7 mouse cellular contexts compared by ENCODE assay signal in the genomic region with DNA sequence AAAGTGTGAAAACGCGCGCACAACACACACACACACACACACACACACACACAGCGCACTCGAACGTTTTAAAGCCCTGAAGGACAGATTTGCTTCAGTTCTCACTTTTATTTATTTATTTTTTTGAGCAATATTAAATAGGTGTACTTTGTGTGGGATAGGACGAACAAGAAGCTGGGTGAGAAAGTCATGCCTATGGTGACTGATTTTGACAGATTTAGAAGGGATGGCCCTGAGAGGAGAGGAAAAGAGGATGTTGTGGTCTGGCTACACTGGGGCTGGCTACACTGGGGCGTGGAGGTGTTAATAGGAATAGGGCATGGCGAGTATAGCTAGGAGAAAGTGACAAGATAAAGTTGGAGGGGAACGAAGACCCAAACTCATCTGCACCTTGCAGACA. TPM values are rescaled to one million over a fixed set of nuclear protein-coding genes. Genes with fewer than 3 reads are reported as not detected.
A peak's percentile ranks its signal among the peaks of the same experiment; 100 is the strongest.
DNase-seq lines count a peak whose midpoint lies in the region; ATAC-seq lines count a peak whose summit lies in the region.

No protein-coding gene starts in this region.

- no peak; the same call in 1 of the 2 replicates for ATAC-seq in neural tube, embryonic 11.5 days (ENCODE audit: insufficient read depth, low FRiP score, low TSS enrichment)
- ATAC-seq in embryonic facial prominence, embryonic 15.5 days (ENCODE audit: insufficient number of reproducible peaks, low FRiP score, low TSS enrichment, low read depth) = no peak
- ATAC-seq in intestine, embryonic 15.5 days = no peak
- no peak for ATAC-seq in midbrain, embryonic 16.5 days

- H3K4me2 ChIP-seq in neural tube, embryonic 11.5 days (ENCODE audit: low read depth) = peak overlapping the region; percentile 87
- H3K4me2 ChIP-seq in embryonic facial prominence, embryonic 15.5 days (replicated peaks) = peak overlapping the region; percentile 88
- peak overlapping the region; percentile 91 for H3K4me2 ChIP-seq in intestine, embryonic 15.5 days (replicated peaks)
- H3K4me2 ChIP-seq in midbrain, embryonic 16.5 days (ENCODE audit: low read length) = peak overlapping the region; percentile 71

- DNase-seq in neural tube, embryonic 11.5 days (ENCODE audit: low spot score) = no peak
- DNase-seq in neural tube, embryonic 10.5 days (ENCODE audit: extremely low spot score, low spot score) = no peak
- DNase-seq in retina, embryonic 14.5 days (ENCODE audit: low spot score) = no peak
- DNase-seq in Muller cell, postnatal 12 days (ENCODE audit: inconsistent ontology term) = no peak

- H3K4me1 ChIP-seq in neural tube, embryonic 11.5 days (ENCODE audit: control insufficient read depth, insufficient read depth, low read length) = peaks cover 12% of the 10 kb centered on the region
- H3K4me1 ChIP-seq in embryonic facial prominence, embryonic 15.5 days = peaks cover 16% of the 10 kb centered on the region
- H3K4me1 ChIP-seq in intestine, embryonic 15.5 days (replicated peaks) = peaks cover 10% of the 10 kb centered on the region
- H3K4me1 ChIP-seq in midbrain, embryonic 16.5 days (ENCODE audit: control insufficient read depth, insufficient read depth, low read length) = peaks cover 27% of the 10 kb centered on the region

- no peaks in the 10 kb centered on the region for H3K9me3 ChIP-seq in neural tube, embryonic 11.5 days (ENCODE audit: control insufficient read depth, low read length)
- no peaks in the 10 kb centered on the region for H3K9me3 ChIP-seq in embryonic facial prominence, embryonic 15.5 days (replicated peaks)
- no peaks in the 10 kb centered on the region for H3K9me3 ChIP-seq in intestine, embryonic 15.5 days
- no peaks in the 10 kb centered on the region for H3K9me3 ChIP-seq in midbrain, embryonic 16.5 days (replicated peaks; ENCODE audit: control insufficient read depth, low read length, poor library complexity, severe bottlenecking)

- H3K4me3 ChIP-seq in neural tube, embryonic 11.5 days (ENCODE audit: low read depth, low read length) = peak overlapping the region; percentile 89
- H3K4me3 ChIP-seq in embryonic facial prominence, embryonic 15.5 days (replicated peaks) = peak overlapping the region; percentile 97
- peak overlapping the region; percentile 98 for H3K4me3 ChIP-seq in intestine, embryonic 15.5 days (replicated peaks)
- H3K4me3 ChIP-seq in midbrain, embryonic 16.5 days (ENCODE audit: low read depth, low read length) = peak overlapping the region; percentile 69

- no peak overlapping the region; the same call in 1 of the 2 replicates for H3K27ac ChIP-seq in neural tube, embryonic 11.5 days (ENCODE audit: low read depth, low read length)
- no peak overlapping the region for H3K27ac ChIP-seq in embryonic facial prominence, embryonic 15.5 days (replicated peaks)
- H3K27ac ChIP-seq in intestine, embryonic 15.5 days = peak overlapping the region; percentile 87; the same call in 1 of the 2 replicates
- peak overlapping the region; percentile 95; the same call in 1 of the 2 replicates for H3K27ac ChIP-seq in midbrain, embryonic 16.5 days (ENCODE audit: low read length)

- no peaks in the 10 kb centered on the region for H3K27me3 ChIP-seq in neural tube, embryonic 11.5 days (ENCODE audit: control insufficient read depth, insufficient read depth, low read length)
- H3K27me3 ChIP-seq in embryonic facial prominence, embryonic 15.5 days = no peaks in the 10 kb centered on the region
- no peaks in the 10 kb centered on the region for H3K27me3 ChIP-seq in intestine, embryonic 15.5 days (replicated peaks)
- H3K27me3 ChIP-seq in midbrain, embryonic 16.5 days (ENCODE audit: control insufficient read depth, insufficient read depth, low read depth, low read length) = no peaks in the 10 kb centered on the region

- H3K36me3 ChIP-seq in neural tube, embryonic 11.5 days (ENCODE audit: control insufficient read depth, insufficient read depth, low read length) = no peaks in the 10 kb centered on the region
- H3K36me3 ChIP-seq in embryonic facial prominence, embryonic 15.5 days = no peaks in the 10 kb centered on the region
- no peaks in the 10 kb centered on the region for H3K36me3 ChIP-seq in intestine, embryonic 15.5 days
- no peaks in the 10 kb centered on the region for H3K36me3 ChIP-seq in midbrain, embryonic 16.5 days (ENCODE audit: control insufficient read depth, insufficient read depth, low read length)

- peak overlapping the region; percentile 95 for H3K9ac ChIP-seq in neural tube, embryonic 11.5 days (ENCODE audit: low read length)
- H3K9ac ChIP-seq in embryonic facial prominence, embryonic 15.5 days = peak overlapping the region; percentile 95
- H3K9ac ChIP-seq in intestine, embryonic 15.5 days = peak overlapping the region; percentile 94; the same call in 1 of the 2 replicates
- H3K9ac ChIP-seq in midbrain, embryonic 16.5 days (ENCODE audit: low read depth, low read length) = peak overlapping the region; percentile 97

- 63% methylated on average over 10 of the region's 10 CpGs for WGBS in neural tube, embryonic 11.5 days
- WGBS in embryonic facial prominence, embryonic 15.5 days = 56% methylated on average over 10 of the region's 10 CpGs
- WGBS in intestine, embryonic 15.5 days = 45% methylated on average over 10 of the region's 10 CpGs
- WGBS in midbrain, embryonic 16.5 days = 55% methylated on average over 10 of the region's 10 CpGs

RNA-seq across cellular contexts. Expression of gene Tbpl1, which starts 0.4 kb away (rescaled TPM):
- polyA plus RNA-seq in neural tube, embryonic 11.5 days (2014; fragmentation: Nextera tagmentation; extraction: Ambion mirVana) = 108 and 115 TPM in 2 replicates
- polyA plus RNA-seq in embryonic facial prominence, embryonic 15.5 days (2015; fragmentation: Nextera tagmentation; extraction: Ambion mirVana) = 58.2 and 59.4 TPM in 2 replicates
- polyA plus RNA-seq in intestine, embryonic 15.5 days (2015; fragmentation: Nextera tagmentation; extraction: Ambion mirVana) = 47.7 and 54.8 TPM in 2 replicates
- polyA plus RNA-seq in midbrain, embryonic 16.5 days (2015; fragmentation: Nextera tagmentation; extraction: Ambion mirVana) = 88.8 and 99.7 TPM in 2 replicates

Comparison
In these comparisons a context has a peak if more than half of its experiments do, and no peak if none do; other contexts are left out.
1. H3K27ac ChIP-seq: peak in intestine, embryonic 15.5 days (single experiment) and midbrain, embryonic 16.5 days (single experiment); none in neural tube, embryonic 11.5 days (single experiment) and embryonic facial prominence, embryonic 15.5 days (single experiment).
2. Peak in every context shown above with its lines, with median percentiles within 50 percentile points of each other: H3K4me2 ChIP-seq, H3K4me3 ChIP-seq and H3K9ac ChIP-seq.